1 mouse cellular context compared by ENCODE assay signal in genomic region chr3:54266943-54267342, GRCm38 (mm10).
TF ChIP-seq lines count a peak whose summit lies in the region.

No protein-coding gene starts in this region.

TF ChIP-seq in CH12.LX, 34 proteins besides CTCF, POLR2A, EP300 and RAD21 (continued from another document):
- TF ChIP-seq JUND (conservative IDR thresholded peaks at IDR 0.05; ENCODE audit: low read depth, low read length) (0 out of 2 replicates have a peak, but pooled peaks have one; percentile 20), TCF12 (IDR thresholded peaks at IDR 0.05; ENCODE audit: low read depth, low read length) (no peak), PAX5 (IDR thresholded peaks at IDR 0.05; ENCODE audit: low read length) (no peak), MAX (IDR thresholded peaks at IDR 0.05; ENCODE audit: low read length) (no peak), MAFK (IDR thresholded peaks at IDR 0.05; ENCODE audit: insufficient replicate concordance, low read length) (peak; percentile 99), UBTF (IDR thresholded peaks at IDR 0.05; ENCODE audit: low read depth, low read length) (no peak), SIN3A (IDR thresholded peaks at IDR 0.05; ENCODE audit: low read length) (no peak)
